Mouse (Mus musculus) cerebellum, adult 11 months (tissue): ENCODE measurements around the gene Ripk3.
A peak's percentile ranks its signal among the peaks of the same experiment; 100 is the strongest.

Experiments
- DNase-seq: peaks from one replicate; pipeline ENCODE4 v3.0.0; 2022

Gene Ripk3

DNA sequence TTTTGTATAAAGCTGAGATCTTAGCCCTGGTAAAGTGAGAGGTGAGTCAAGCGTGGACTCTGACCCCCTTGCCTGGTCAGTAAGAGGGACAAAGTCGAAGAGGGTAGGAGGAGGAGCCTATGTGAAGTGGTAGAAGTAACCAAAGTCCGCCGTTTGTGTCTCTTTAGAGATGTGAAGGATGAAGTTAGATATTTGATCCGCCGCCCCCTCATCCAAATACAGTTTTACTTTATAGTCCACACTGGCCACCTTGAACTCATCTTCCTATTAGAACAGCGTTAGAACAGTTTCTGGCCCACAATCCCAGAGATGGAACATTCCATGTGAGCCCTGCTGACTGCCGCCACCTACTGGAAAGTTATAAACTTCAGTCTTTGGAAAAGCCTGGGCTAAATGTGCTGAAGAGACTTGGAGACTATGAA, 30.3 kb downstream of the Ripk3 start, which contains the start of gene Cideb:
Gene Cideb, minus strand, starts transcription at position 96 of the 422 bp plus-strand sequence.
- no peak for DNase-seq

DNA sequence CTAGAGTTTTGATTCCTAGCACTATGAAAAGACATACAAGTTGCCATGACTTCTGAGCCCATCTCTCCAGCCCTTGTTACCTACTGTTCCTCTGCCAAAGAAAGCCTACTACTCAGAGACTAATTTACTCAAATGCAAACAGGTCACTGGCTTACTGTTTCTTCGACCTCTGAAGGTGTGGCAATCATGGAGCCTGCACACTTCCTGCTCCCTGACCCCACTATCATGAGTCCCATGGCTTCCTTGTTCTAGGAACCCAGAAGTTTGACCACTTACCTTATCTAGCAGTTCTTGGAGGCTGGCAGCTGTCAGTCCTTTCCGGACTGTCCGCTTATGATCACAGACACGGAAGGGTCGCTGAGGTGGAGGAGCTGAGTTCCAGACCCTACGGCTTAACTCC, 31.1 kb downstream of the Ripk3 start:
- no peak for DNase-seq

DNA sequence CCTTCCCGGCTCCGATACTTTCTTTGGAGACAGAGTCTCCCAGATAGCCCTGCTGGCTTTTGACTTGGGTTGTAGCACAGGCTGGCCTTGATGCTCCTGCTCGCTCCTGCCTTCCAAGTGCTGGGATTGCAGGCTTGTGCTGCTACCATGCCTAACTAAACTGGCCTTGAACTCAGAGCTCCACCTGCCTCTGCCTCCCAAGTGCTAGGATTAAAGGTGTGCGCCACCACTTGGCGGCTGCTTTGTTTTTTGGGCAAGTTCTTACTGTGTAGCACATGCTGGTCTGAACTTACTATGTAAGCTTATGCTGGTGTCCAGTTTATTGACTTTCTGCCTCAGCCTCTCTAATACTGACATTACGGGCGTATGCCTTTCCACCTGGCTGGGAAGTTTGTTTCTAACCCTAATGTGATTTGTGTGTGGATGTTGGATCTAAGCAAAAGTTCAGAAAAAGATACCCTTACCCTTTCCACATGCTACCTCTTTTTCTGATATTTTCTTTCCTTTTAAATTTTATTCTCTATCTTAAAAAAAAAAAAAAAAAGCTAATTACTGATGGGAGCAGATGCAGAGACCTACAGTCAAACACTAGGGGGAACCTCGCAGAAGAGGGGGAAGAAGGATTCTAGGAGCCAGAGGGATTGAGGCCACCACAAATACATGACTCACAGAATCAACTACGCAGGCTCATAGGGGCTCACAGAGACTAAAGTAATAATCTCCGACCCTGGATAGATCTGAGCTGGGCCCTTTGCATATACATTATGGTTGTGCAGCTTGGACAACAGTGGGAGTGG, 41.4 kb downstream of the Ripk3 start:
- DNase-seq = no peak

DNA sequence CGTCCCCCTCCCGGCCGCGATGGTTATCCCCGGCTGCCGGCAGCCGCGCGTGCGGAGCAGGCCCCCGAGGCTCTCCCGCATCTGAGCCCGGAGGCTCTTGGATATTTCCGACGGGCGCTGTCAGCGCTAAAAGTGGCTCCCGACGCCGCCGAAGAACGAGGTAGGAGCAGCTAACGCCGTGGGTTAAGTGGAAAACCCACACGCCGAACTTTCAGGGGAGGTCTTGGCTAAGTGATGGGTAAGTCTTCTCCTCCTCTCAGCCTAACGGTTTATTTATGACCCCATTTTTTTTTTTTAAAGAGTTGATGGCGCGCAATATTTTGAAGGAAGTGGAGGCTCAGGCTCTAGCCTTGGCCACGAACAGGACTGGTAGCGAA, 42.8 kb downstream of the Ripk3 start:
- DNase-seq = no peak

DNA sequence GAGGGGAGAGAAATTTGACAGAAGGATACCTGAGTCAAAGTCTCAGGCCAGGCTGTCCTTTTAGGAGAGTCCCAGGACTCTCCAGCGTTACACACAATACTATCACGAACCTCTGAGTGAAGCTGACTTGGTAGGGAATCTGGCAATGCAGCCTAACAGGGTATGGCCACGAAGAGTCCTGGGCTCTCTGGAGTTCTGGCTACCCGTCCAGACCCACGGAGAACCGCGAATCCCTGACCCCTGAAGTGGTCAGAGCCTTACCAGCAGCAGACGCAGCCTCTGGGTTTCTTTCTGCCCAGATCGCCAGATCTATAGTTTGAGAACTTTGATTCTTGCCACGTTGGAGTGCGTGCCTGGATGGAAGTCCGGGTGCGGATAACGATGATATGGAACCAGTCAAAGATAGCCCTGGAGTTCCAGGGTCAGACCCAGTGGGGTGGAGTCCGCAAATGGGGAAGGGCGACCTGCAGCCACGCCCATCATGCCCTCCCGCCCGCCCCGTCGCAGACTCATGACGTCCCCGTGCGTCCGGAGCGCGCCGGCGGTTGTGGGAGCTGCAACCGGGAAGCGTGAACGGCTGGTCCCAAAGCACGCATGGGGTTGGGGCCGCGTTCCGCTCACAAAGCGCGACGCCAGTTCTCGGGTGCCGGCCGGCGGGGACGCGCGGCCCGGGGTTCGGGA, 43.3 kb downstream of the Ripk3 start, which contains the start of the genes Dhrs1 and Nop9:
Gene Dhrs1, minus strand, starts transcription at position 511 of the 681 bp plus-strand sequence.
Gene Nop9, plus strand, starts transcription at position 514 of the 681 bp plus-strand sequence.
- DNase-seq = peak; percentile 77

DNA sequence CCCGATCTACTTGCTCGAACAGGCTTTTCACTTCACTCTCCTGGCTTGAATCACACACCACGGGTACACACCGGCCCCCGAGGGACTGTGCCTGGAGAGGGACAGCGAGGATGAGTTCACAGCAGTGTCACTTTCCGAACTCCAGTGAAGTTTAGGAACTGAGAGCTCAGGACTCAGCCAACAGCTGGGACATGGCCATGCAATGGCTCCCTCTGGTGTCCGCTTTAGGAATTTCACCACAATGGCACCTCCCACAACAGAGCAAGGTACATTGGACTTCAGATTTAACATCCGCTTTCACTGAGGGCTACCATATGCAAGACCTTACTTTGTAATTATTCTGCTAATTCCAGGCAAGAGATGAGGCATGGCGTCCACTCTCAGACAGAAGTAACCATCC, 45.0 kb downstream of the Ripk3 start:
- DNase-seq = peak; percentile 68

DNA sequence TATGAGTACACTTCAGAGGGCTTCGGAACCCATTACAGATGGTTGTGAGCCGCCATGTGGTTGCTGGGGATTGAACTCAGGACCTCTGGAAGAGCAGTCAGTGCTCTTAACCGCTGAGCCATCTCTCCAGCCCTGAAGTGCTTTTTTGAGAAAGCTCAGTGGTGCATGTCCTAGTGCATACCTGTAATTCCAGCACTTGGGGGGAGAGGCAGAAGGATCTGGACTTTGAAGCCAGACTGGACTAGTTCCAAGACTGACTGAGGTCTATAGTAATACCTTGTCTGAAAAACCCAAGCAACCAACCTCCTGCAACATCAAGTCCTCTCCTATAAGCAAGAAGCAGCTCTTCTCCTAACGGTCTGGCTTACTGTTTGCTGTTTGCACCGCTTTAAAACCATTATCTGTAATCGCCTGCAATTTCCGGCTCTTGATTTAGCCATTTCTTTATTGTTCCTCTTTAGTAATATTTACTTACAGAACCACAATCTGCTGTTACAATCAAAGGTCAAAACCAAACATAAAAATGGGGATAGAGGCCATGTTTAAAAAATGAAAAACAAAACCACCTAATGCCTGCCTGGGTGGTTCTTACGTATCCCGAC, 51.5 kb downstream of the Ripk3 start:
- no peak for DNase-seq

DNA sequence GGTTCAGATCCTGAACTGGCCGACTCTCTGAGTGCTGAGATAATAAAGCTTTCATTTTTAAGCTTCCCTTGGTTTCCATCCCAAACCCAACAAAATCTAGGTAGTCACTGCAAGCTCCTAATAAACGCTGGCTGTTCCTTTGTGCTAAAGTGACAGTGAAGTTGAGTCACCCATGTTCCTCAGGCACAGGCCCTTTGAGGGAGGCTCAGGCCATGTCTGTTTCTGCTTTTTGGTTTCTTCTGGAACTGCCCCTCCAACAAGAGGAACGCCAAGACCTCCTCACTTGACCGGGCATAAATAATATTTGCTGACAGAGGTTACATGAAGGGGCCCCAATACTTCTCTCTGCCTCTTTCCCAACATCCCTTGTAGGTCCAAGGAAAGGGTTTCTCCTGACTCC, 52.9 kb downstream of the Ripk3 start:
- DNase-seq = no peak

DNA sequence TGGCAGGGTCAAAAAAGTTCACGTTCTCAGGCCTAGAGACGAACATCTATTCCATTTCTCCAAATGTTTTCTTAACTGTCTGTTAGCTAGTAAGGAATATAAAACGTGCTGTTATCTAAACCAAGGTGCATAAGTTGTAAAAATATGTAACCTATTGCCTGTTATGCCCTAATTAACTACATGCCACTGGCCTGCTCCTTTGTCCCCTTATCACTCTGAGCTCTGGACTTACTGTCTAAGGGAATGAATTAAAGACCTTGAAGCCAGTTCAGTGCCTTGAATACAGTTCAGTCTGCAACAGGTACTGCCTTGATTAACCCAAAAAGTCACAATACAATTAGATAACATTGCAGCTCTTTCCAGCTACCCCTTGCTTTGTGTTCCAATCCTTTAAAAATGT, 53.3 kb downstream of the Ripk3 start:
- DNase-seq = no peak
